Mouse (Mus musculus) cerebral cortex, adult 2 months (tissue): Measurements from ENCODE around the gene Ccdc159.

Source experiments
- WGBS: fragments of 180-500 bp; shearing (Covaris S2); methylation state at CpG from one replicate; pipeline ENCODE4 v1.1.7; 2018; 5-methylcytosine and 5-hydroxymethylcytosine counted together

Gene Ccdc159

GRCm38 (mm10) chr9:21961366-21961980 lies 34.2 kb downstream of the Ccdc159 start:
- 5% methylated on average over 35 of the region's 35 CpGs for WGBS

- WGBS = under 1% methylated on average over 15 of the region's 15 CpGs
These were observed 34.7 kb downstream of the Ccdc159 start for GRCm38 (mm10) chr9:21962010-21962409.

- WGBS = 4% methylated on average over 34 of the region's 34 CpGs
These were observed 35.3 kb downstream of the Ccdc159 start for GRCm38 (mm10) chr9:21962416-21963059.

GRCm38 (mm10) chr9:21963417-21963816 lies 36.1 kb downstream of the Ccdc159 start, which contains the start of gene Epor:
TSS of gene Epor (minus strand) at chr9:21963506.
- 41% methylated on average over 7 of the region's 8 CpGs for WGBS

GRCm38 (mm10) chr9:21968883-21969282 lies 41.6 kb downstream of the Ccdc159 start:
- 62% methylated on average over 6 of the region's 6 CpGs for WGBS

- WGBS = 90% methylated on average over 4 of the region's 4 CpGs
These were observed 42.0 kb downstream of the Ccdc159 start for GRCm38 (mm10) chr9:21969304-21969703.

- 60% methylated on average over 10 of the region's 10 CpGs for WGBS
These were observed 49.4 kb downstream of the Ccdc159 start for GRCm38 (mm10) chr9:21976626-21977175.

- 47% methylated on average over 5 of the region's 5 CpGs for WGBS
These were observed 50.1 kb downstream of the Ccdc159 start for GRCm38 (mm10) chr9:21977331-21977730.

- WGBS = 52% methylated on average over 2 of the region's 2 CpGs
These were observed 50.7 kb downstream of the Ccdc159 start for GRCm38 (mm10) chr9:21977972-21978371.

- 89% methylated on average over 4 of the region's 4 CpGs for WGBS
These were observed 51.3 kb downstream of the Ccdc159 start for GRCm38 (mm10) chr9:21978398-21979128.

GRCm38 (mm10) chr9:21983911-21984310 lies 56.6 kb downstream of the Ccdc159 start:
- WGBS = 63% methylated on average over 3 of the region's 3 CpGs
